Mouse (Mus musculus) bone marrow, adult 2 months (tissue): ENCODE measurements at regions not wholly inside any gene's neighbourhood (a gene's known extent, or its start where the extent isn't known, plus 50 kb on each side); places are given as distances from the start of the nearest gene placed in this dataset.

Source experiments
- H3K27ac ChIP-seq: fragments of 200-500 bp; 2 replicates; pipeline ENCODE4 v1.5.1; 2012; ENCODE audit warnings: low read depth, mild to moderate bottlenecking, control low read depth, inconsistent platforms, low read length; ENCODE audit not compliant: control insufficient read depth, poor library complexity, insufficient read depth
- H3K4me1 ChIP-seq: fragments of 200-500 bp; 2 replicates; pipeline ENCODE4 v1.6.1; 2011; ENCODE audit warnings: low read length; ENCODE audit not compliant: control insufficient read depth, insufficient read depth
- H3K4me3 ChIP-seq: fragments of 200-500 bp; replicated peaks from 2 replicates; pipeline ENCODE3; 2011; ENCODE audit warnings: mild to moderate bottlenecking, low read depth, low read length, control low read depth; ENCODE audit not compliant: control insufficient read depth
- CTCF ChIP-seq: fragments of 200-500 bp; IDR thresholded peaks from 2 replicates; pipeline ENCODE4 v1.5.1; 2011; ENCODE audit warnings: low read length, control low read depth; ENCODE audit not compliant: control insufficient read depth, insufficient read depth
- POLR2A ChIP-seq: fragments of 200-500 bp; IDR thresholded peaks from 2 replicates; pipeline ENCODE4 v1.6.1; 2011; ENCODE audit warnings: low read depth, mild to moderate bottlenecking, control low read depth, low read length, borderline replicate concordance; ENCODE audit not compliant: control insufficient read depth
- WGBS: fragments of 180-500 bp; shearing (Covaris S2); methylation state at CpG from one replicate; pipeline ENCODE4 v1.1.7; 2018; 5-methylcytosine and 5-hydroxymethylcytosine counted together

- Histone ChIP-seq H3K27ac (no peak overlapping the region), H3K4me3 (no peak overlapping the region), H3K4me1 (no peaks in the 10 kb centered on the region; the same call in 1 of the 2 replicates)
- WGBS = 75% methylated on average over 2 of the region's 2 CpGs
- TF ChIP-seq CTCF (no peak), POLR2A (no peak)
These were observed 317.7 kb upstream of the Maf start for GRCm38 (mm10) chr8:116025321-116025720.

- TF ChIP-seq CTCF = no peak
- H3K4me1 ChIP-seq = no peaks in the 10 kb centered on the region; the same call in 1 of the 2 replicates
- no peak overlapping the region for H3K4me3 ChIP-seq
- no peak overlapping the region for H3K27ac ChIP-seq
- WGBS = 40% methylated on average over 4 of the region's 4 CpGs
These were observed 317.2 kb upstream of the Maf start for GRCm38 (mm10) chr8:116024811-116025210.

GRCm38 (mm10) chr8:116021691-116022090 is 314.1 kb upstream of the Maf start:
- Histone ChIP-seq H3K4me3 (no peak overlapping the region), H3K4me1 (no peaks in the 10 kb centered on the region; the same call in 1 of the 2 replicates)
- TF ChIP-seq POLR2A (no peak), CTCF (no peak)

GRCm38 (mm10) chr8:115995320-115995719 is 287.7 kb upstream of the Maf start:
- H3K4me1 ChIP-seq = no peaks in the 10 kb centered on the region
- no peak overlapping the region for H3K27ac ChIP-seq
- H3K4me3 ChIP-seq = no peak overlapping the region
- TF ChIP-seq POLR2A = no peak
- TF ChIP-seq CTCF = no peak
- WGBS = 80% methylated on average over 5 of the region's 5 CpGs

More at GRCm38 (mm10) chr8:116021691-116022090, 314.1 kb upstream of the Maf start:
- no peak overlapping the region for H3K27ac ChIP-seq

GRCm38 (mm10) chr8:115991989-115992388 is 284.4 kb upstream of the Maf start:
- H3K27ac ChIP-seq = no peak overlapping the region
- H3K4me1 ChIP-seq = no peaks in the 10 kb centered on the region
- no peak overlapping the region for H3K4me3 ChIP-seq
- TF ChIP-seq CTCF = no peak
- no peak for TF ChIP-seq POLR2A
- WGBS = 78% methylated on average over 6 of the region's 6 CpGs

GRCm38 (mm10) chr8:115983397-115983796 is 275.8 kb upstream of the Maf start:
- no peak for TF ChIP-seq POLR2A
- no peak for TF ChIP-seq CTCF
- Histone ChIP-seq H3K4me1 (no peaks in the 10 kb centered on the region), H3K4me3 (no peak overlapping the region), H3K27ac (no peak overlapping the region)
- 75% methylated on average over 6 of the region's 6 CpGs for WGBS

- 83% methylated on average over 3 of the region's 3 CpGs for WGBS
- Histone ChIP-seq H3K4me1 (no peaks in the 10 kb centered on the region), H3K27ac (no peak overlapping the region), H3K4me3 (no peak overlapping the region)
- TF ChIP-seq POLR2A = no peak
- TF ChIP-seq CTCF = no peak
These were observed 274.7 kb upstream of the Maf start for GRCm38 (mm10) chr8:115982326-115982725.

GRCm38 (mm10) chr8:115981426-115981825 is 273.8 kb upstream of the Maf start:
- 73% methylated on average over 7 of the region's 7 CpGs for WGBS
- no peak for TF ChIP-seq CTCF
- no peak for TF ChIP-seq POLR2A
- H3K4me3 ChIP-seq = no peak overlapping the region
- H3K4me1 ChIP-seq = no peaks in the 10 kb centered on the region
- H3K27ac ChIP-seq = no peak overlapping the region

- WGBS = 82% methylated on average over 3 of the region's 3 CpGs
These were observed 273.0 kb upstream of the Maf start for GRCm38 (mm10) chr8:115980616-115981015.

More at GRCm38 (mm10) chr8:115980616-115981015, 273.0 kb upstream of the Maf start:
- H3K4me3 ChIP-seq = no peak overlapping the region
- H3K27ac ChIP-seq = no peak overlapping the region
- TF ChIP-seq CTCF = no peak
- TF ChIP-seq POLR2A = no peak
- H3K4me1 ChIP-seq = no peaks in the 10 kb centered on the region
